Mouse (Mus musculus) limb, embryonic 15.5 days (tissue): Measurements from ENCODE around the gene 1110051M20Rik. TPM values are rescaled to one million over a fixed set of nuclear protein-coding genes. Genes with fewer than 3 reads are reported as not detected.

ENCODE experiments used
- ATAC-seq: fragments of 200-750 bp; cut with Nextera tagmentation; 2 replicates; pipeline ENCODE4 v1.8.0; 2017; ENCODE audit warnings: low read depth, moderate TSS enrichment; ENCODE audit not compliant: insufficient number of reproducible peaks, low FRiP score, low TSS enrichment
- H3K27ac ChIP-seq: fragments of 300-500 bp; sonication (generic); 2 replicates; pipeline ENCODE4 v1.5.1; 2015; ENCODE audit warnings: moderate library complexity, mild to moderate bottlenecking, inconsistent platforms
- H3K27me3 ChIP-seq: fragments of 300-500 bp; sonication (generic); 2 replicates; pipeline ENCODE4 v1.6.1; 2015; ENCODE audit warnings: inconsistent platforms
- H3K36me3 ChIP-seq: fragments of 300-500 bp; sonication (generic); 2 replicates; pipeline ENCODE4 v1.6.1; 2015; ENCODE audit warnings: inconsistent platforms
- H3K4me1 ChIP-seq: fragments of 300-500 bp; sonication (generic); 2 replicates; pipeline ENCODE4 v1.6.1; 2015; ENCODE audit warnings: inconsistent platforms
- H3K4me2 ChIP-seq: fragments of 300-500 bp; sonication (generic); 2 replicates; pipeline ENCODE4 v1.6.1; 2015; ENCODE audit warnings: mild to moderate bottlenecking, inconsistent platforms
- H3K4me3 ChIP-seq: fragments of 300-500 bp; sonication (generic); 2 replicates; pipeline ENCODE4 v1.5.1; 2015; ENCODE audit warnings: mild to moderate bottlenecking, inconsistent platforms
- H3K9ac ChIP-seq: fragments of 300-500 bp; sonication (generic); 2 replicates; pipeline ENCODE4 v1.6.1; 2015; ENCODE audit warnings: inconsistent platforms
- H3K9me3 ChIP-seq: fragments of 300-500 bp; sonication (generic); 2 replicates; pipeline ENCODE4 v1.6.1; 2016; ENCODE audit warnings: inconsistent platforms
- WGBS: fragments of 180-500 bp; shearing (Covaris S2); methylation state at CpG from one replicate; pipeline ENCODE4 v1.1.7; 2015; 5-methylcytosine and 5-hydroxymethylcytosine counted together
- polyA plus RNA-seq: library from polyadenylated mRNA; unstranded; fragments of >200 nt; fragmentation: Nextera tagmentation; extraction: Ambion mirVana; gene quantifications from 2 replicates; pipeline ENCODE4 v1.2.1, GENCODE M21; 2015

Gene 1110051M20Rik
- polyA plus RNA-seq, 1 experiment from 2014 or later, result 54.1 TPM

DNA sequence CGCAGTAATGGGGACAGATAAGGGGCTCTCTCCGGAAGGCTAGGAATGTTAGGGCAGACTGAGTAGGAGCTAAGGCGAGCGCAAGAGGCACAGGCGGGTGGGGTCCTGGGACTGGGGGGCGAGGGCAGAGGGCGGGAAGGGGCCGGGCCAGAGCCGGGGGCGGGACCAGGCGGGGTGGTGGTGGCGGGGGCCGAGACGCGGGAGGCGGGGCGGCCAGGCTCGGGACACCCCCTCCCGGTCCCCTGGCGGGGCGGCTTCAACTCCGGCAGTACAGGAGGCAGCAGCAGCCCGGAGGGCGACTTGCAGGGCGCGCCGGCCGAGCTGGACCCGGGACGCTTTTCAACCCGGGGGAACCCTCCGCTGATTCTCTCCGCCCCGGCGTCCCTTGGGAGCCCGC lies 12.8 kb upstream of the 1110051M20Rik start, which contains the start of gene Lrp4:
Gene Lrp4 (plus strand): TSS at position 253 of the 397 bp plus-strand sequence.
- Histone ChIP-seq H3K4me1 (peaks cover 37% of the 10 kb centered on the region), H3K9me3 (no peaks in the 10 kb centered on the region)
- under 1% methylated on average over 31 of the region's 36 CpGs for WGBS

DNA sequence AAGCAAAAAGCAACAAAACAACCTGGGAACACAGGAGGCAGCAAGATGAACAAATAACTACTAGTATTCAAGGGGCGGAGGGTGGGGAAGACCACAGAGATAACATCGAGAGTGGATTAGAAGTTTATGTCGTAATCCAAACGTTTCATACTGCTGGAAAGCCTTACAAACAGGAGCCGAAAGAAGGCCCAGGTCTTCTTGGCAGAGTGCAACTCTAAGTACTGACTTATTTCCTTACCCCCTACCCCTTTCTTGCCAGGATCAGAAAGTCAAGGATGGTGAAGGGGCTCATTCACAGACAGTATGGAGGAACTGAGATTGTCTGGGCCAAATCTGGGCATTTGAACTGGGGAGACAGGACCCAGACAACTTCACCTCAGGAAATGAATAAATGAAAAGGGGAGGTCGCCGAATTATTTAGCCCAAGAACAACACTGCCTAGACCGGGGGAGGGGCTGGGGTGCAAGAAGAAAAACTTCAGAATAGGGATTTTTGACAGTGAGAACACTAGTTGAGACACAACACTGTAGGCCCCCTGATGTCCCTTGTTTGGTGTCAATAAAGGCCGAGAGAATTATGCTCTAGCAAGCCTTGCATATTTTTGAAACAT lies 12.1 kb upstream of the 1110051M20Rik start:
- no peak overlapping the region for H3K9ac ChIP-seq
- peak overlapping the region; percentile 72 for H3K4me3 ChIP-seq
- ATAC-seq, result no peak
- no peaks in the 10 kb centered on the region for H3K27me3 ChIP-seq
- peak overlapping the region; percentile 94 for H3K27ac ChIP-seq
- WGBS, result 49% methylated on average over 9 of the region's 9 CpGs
- H3K9me3 ChIP-seq, result no peaks in the 10 kb centered on the region
- peaks cover 32% of the 10 kb centered on the region for H3K4me1 ChIP-seq
- no peaks in the 10 kb centered on the region for H3K36me3 ChIP-seq
- H3K4me2 ChIP-seq, result peak overlapping the region; percentile 86

More for the DNA sequence above, 12.8 kb upstream of the 1110051M20Rik start, which contains the start of gene Lrp4:
- peak within 1 kb of the TSS; percentile 72 for H3K4me3 ChIP-seq
- peak within 1 kb of the TSS; percentile 86 for H3K4me2 ChIP-seq
- no peaks in the 10 kb centered on the region for H3K27me3 ChIP-seq
- peak; percentile 75 for ATAC-seq
- H3K9ac ChIP-seq, result peak within 1 kb of the TSS; percentile 70
- H3K27ac ChIP-seq, result peak within 1 kb of the TSS; percentile 94
- no peaks in the 10 kb centered on the region for H3K36me3 ChIP-seq

DNA sequence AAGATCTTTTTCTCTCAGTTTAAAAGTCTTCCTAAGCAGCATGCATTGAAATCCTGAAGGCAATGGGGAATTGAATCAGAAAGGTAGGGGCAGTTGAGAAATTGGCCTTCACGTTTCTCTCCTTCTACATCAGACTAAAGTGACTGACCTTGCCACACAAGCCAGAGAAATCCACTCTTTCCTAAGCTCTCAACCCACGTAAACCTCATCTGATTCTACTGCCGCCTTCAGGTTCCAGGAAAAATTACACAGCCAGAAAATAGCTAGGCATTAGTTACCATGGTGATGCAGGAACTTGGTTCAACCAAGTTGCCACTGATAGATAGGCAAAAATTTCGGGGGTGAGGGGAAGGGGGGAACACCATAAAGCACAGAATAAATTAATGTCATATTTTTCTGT lies 11.3 kb upstream of the 1110051M20Rik start:
- no peak for ATAC-seq
- WGBS, result 5% methylated on average over 4 of the region's 4 CpGs
- Histone ChIP-seq H3K27ac (no peak overlapping the region), H3K27me3 (no peaks in the 10 kb centered on the region), H3K4me2 (no peak overlapping the region), H3K4me1 (peaks cover 24% of the 10 kb centered on the region), H3K4me3 (no peak overlapping the region), H3K9me3 (no peaks in the 10 kb centered on the region), H3K36me3 (no peaks in the 10 kb centered on the region), H3K9ac (no peak overlapping the region)

DNA sequence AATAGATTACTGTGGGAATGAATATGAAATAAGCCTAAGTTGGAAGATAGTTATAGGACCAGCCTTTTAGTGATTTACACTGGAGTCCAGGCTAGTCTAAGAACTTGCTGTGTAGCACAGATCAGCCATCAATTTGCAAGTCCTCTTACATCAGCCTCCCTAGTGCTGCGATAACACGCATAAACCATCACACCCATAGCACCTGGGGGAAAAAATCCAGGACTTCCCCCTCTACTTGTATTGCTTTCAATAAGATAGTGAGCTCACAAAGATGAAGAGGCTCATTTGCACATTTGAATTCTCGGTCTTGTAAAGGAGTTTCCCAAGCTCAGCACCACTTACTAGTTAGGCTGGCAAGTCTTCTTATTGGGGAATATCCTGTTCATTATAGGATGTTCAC lies 9.9 kb upstream of the 1110051M20Rik start:
- Histone ChIP-seq H3K36me3 (no peaks in the 10 kb centered on the region), H3K4me3 (no peak overlapping the region), H3K4me2 (no peak overlapping the region), H3K4me1 (peaks cover 17% of the 10 kb centered on the region), H3K27ac (no peak overlapping the region), H3K27me3 (no peaks in the 10 kb centered on the region), H3K9ac (no peak overlapping the region), H3K9me3 (no peaks in the 10 kb centered on the region)
- 80% methylated on average over 3 of the region's 3 CpGs for WGBS
- no peak for ATAC-seq

DNA sequence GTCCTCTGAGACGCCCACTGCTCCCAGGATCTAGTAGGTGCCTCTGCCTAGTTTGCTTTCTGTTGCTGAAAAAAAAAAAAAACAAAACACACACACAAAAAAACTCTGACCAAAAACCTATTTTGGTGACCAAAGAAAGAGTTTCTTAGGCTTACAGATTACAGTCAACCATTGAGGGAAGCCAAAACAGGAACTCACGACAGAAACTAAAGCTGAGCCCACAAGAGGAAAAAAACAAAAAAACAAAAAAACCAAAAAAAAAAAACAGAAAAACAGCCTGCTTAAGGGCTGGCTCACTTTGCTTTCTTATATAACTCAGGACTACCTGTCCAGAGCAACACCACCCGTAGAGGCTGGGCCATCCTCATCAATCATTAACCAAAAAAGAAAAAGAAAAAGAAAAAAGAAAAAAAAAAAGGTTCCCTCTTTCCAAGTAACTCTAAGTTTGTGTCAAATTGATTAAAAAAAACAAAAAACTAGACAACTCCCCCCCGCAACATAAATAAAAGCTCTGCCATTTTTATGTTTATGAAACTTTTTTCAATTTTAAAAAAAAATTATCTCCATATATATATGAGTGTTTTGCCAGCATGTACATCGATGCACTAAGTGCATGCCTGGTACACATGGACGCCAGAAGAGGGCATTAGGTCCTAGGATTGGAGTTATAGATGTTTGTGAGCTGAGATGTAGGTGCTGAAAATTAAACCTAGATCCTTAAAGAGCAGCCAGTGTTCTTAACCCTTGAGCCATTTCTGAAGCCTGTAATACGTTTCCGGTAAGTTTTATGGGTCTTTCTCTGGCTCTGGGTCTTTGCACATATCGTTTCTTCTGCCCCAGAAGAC lies 8.9 kb upstream of the 1110051M20Rik start:
- 63% methylated on average over 9 of the region's 9 CpGs for WGBS
- Histone ChIP-seq H3K9ac (no peak overlapping the region), H3K9me3 (no peaks in the 10 kb centered on the region), H3K27me3 (no peaks in the 10 kb centered on the region), H3K4me3 (no peak overlapping the region), H3K4me2 (no peak overlapping the region), H3K36me3 (no peaks in the 10 kb centered on the region), H3K4me1 (peaks cover 16% of the 10 kb centered on the region), H3K27ac (no peak overlapping the region)
- ATAC-seq, result no peak

DNA sequence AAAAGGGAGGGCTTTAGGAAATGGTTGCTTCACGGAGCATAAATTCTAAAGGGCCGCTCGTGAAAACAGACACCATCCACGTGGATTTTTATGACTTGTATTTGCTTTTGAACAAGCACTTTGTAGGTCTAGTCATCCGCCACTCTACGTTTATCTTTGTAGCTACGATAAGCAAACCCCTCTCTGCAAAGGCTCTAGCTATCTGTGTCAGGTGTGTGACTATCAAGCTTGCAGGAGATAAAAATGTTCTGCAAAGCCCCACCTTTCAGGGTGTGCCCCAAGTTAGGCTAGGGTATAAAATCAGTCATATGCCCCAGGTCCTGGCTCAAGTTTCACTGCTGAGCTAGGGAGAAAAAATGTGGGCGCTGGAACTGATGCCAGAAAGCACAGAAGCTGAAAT lies 8.2 kb upstream of the 1110051M20Rik start:
- Histone ChIP-seq H3K4me2 (peak overlapping the region; percentile 19), H3K27ac (no peak overlapping the region), H3K4me3 (no peak overlapping the region), H3K36me3 (no peaks in the 10 kb centered on the region), H3K27me3 (no peaks in the 10 kb centered on the region), H3K4me1 (peaks cover 13% of the 10 kb centered on the region), H3K9me3 (no peaks in the 10 kb centered on the region), H3K9ac (no peak overlapping the region)
- no peak for ATAC-seq
- WGBS, result 16% methylated on average over 8 of the region's 8 CpGs

DNA sequence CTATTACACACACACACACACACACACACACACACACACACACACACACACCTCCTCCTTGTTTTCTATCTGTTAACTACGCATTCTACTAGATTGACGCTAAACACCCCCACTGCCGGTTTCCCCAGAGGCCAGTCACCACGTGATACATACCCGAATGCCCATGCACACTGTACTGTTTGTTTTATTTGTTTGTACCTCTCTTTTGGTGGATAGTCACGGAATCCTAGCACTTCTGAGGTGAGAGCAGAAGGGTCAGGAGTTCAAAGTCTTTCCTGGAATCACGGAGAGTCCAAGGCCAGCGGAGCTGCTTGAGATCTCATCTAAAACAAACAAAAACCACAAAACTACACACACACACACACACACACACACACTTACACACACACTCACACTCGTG lies 5.8 kb upstream of the 1110051M20Rik start:
- Histone ChIP-seq H3K4me3 (no peak overlapping the region), H3K27ac (no peak overlapping the region), H3K9ac (no peak overlapping the region), H3K27me3 (no peaks in the 10 kb centered on the region), H3K36me3 (no peaks in the 10 kb centered on the region), H3K4me1 (peaks cover 8% of the 10 kb centered on the region), H3K9me3 (no peaks in the 10 kb centered on the region), H3K4me2 (no peak overlapping the region)
- ATAC-seq, result no peak
- 62% methylated on average over 9 of the region's 9 CpGs for WGBS

DNA sequence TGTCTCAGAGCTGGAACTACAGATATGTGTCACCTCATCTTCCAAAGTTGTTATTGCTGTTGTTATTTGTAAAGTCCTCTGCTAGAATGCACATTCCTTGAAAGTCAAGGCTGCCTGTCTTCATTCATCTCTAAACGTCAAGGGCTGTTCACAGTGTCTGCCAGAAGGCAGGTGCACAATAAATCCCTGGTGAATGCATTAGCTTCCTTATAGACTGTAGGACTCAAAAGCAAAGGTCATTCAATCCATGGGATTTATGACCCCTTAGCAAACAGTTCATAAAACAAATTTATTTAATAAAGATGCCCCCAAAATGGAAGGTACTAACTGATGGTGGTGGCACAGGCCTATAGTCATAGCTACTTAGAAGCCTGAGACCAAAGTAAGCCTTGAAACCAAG lies 5.2 kb upstream of the 1110051M20Rik start:
- 44% methylated on average over 1 of the region's 1 CpGs for WGBS
- Histone ChIP-seq H3K27ac (no peak overlapping the region), H3K9ac (no peak overlapping the region), H3K9me3 (no peaks in the 10 kb centered on the region), H3K36me3 (no peaks in the 10 kb centered on the region), H3K4me2 (no peak overlapping the region), H3K4me1 (peaks cover 8% of the 10 kb centered on the region), H3K4me3 (no peak overlapping the region), H3K27me3 (no peaks in the 10 kb centered on the region)
- no peak for ATAC-seq

DNA sequence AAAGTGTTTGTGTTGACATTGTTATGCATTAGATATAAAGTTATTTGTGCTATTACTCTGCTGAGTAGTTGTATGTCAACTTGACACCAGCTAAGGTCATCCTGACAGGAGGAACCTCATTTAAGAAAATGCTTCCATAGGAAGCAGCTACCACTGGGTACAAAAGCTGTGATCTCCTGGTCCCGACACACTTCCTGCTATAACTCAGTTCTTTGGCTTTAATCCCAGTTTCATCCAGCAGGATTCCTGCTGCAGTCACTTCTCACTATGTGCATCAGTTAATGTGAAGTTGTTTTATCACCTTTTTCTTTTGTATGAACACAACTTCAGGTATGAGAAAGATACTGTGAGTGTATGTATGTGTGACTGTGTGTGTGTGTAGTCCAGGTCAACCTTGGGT lies 2.3 kb downstream of the 1110051M20Rik start:
- WGBS, result 50% methylated on average over 1 of the region's 1 CpGs
- no peak overlapping the region for H3K27ac ChIP-seq
- no peak overlapping the region for H3K4me3 ChIP-seq
- H3K4me1 ChIP-seq, result peaks cover 6% of the 10 kb centered on the region; the same call in 1 of the 2 replicates
- no peaks in the 10 kb centered on the region for H3K9me3 ChIP-seq
- H3K9ac ChIP-seq, result no peak overlapping the region
- no peaks in the 10 kb centered on the region for H3K36me3 ChIP-seq
- H3K27me3 ChIP-seq, result no peaks in the 10 kb centered on the region
- no peak overlapping the region for H3K4me2 ChIP-seq
- no peak for ATAC-seq

DNA sequence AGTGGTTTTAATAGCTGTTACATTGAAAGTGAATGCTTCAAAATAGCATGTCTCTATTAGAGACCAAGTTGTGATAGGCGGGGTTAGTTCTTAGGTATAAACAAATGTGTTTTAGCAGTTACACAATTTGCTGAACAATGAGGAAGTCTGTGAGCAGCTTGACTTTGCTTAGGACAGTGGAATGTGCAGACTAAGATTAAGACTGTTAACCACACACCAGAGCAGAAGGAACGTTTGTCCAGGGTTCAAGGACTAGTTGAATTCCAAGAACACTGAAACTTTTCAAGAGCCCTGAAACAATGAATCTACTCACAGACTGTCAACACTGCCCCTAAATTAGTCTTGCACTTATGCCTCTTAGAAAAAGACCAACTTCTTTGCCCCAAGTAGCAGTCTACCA lies 2.8 kb downstream of the 1110051M20Rik start:
- 63% methylated on average over 2 of the region's 2 CpGs for WGBS
- H3K9me3 ChIP-seq, result no peaks in the 10 kb centered on the region
- no peaks in the 10 kb centered on the region for H3K36me3 ChIP-seq
- H3K27me3 ChIP-seq, result no peaks in the 10 kb centered on the region
- peaks cover 6% of the 10 kb centered on the region; the same call in 1 of the 2 replicates for H3K4me1 ChIP-seq
- H3K9ac ChIP-seq, result no peak overlapping the region
- no peak for ATAC-seq
- no peak overlapping the region for H3K4me2 ChIP-seq
- H3K27ac ChIP-seq, result no peak overlapping the region
- no peak overlapping the region for H3K4me3 ChIP-seq

DNA sequence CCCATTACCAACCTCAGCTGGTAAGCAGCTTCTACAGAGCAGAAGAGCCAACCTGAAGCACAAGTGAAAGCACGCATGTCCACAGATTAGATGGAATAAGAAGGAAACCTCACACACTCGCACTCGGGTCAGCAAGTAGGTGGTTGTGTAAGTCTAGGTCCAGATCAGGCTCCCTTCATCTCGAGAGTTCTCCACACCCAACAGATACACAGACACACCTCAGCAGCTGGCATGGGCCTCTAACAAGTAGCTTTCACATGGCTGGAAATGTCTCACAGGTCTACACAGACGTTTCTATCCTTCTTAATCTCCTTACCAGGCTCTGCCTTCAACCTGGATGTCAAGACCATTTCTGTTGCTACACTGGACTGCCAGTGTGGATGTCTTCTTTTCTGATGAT lies 3.8 kb downstream of the 1110051M20Rik start:
- Histone ChIP-seq H3K4me3 (no peak overlapping the region), H3K9me3 (no peaks in the 10 kb centered on the region), H3K4me1 (peaks cover 6% of the 10 kb centered on the region; the same call in 1 of the 2 replicates), H3K27me3 (no peaks in the 10 kb centered on the region), H3K4me2 (no peak overlapping the region), H3K27ac (no peak overlapping the region), H3K36me3 (no peaks in the 10 kb centered on the region), H3K9ac (no peak overlapping the region)
- no peak for ATAC-seq
- 86% methylated on average over 5 of the region's 5 CpGs for WGBS

DNA sequence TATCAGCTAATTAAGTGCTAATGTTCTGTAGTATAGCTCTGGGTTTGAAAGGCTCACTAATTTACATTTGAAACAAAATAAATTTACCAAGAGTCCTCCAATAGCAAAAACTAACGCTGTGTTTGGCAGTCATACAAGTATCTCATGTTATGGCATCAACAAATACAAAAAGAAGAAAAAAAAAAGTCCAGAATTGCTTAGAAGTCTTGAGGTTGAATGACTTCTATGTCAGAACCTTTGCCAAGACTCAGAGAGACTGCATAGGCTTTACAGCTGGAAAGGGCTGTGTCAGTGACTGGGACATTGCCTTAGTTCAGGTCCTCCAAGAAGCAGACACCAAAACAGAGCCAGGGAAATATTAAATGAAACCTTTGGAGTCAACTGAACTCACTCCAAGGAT lies 4.6 kb downstream of the 1110051M20Rik start:
- no peak overlapping the region for H3K4me3 ChIP-seq
- ATAC-seq, result no peak
- no peaks in the 10 kb centered on the region for H3K27me3 ChIP-seq
- H3K4me1 ChIP-seq, result peaks cover 6% of the 10 kb centered on the region; the same call in 1 of the 2 replicates
- H3K4me2 ChIP-seq, result no peak overlapping the region
- no peaks in the 10 kb centered on the region for H3K9me3 ChIP-seq
- no peak overlapping the region for H3K27ac ChIP-seq
- 81% methylated on average over 1 of the region's 1 CpGs for WGBS
- no peak overlapping the region for H3K9ac ChIP-seq
- no peaks in the 10 kb centered on the region for H3K36me3 ChIP-seq
